Mouse (Mus musculus) bone marrow, adult 2 months (tissue): ENCODE results near the gene Anp32a.

ENCODE experiments used
- CTCF ChIP-seq: fragments of 200-500 bp; IDR thresholded peaks from 2 replicates; pipeline ENCODE4 v1.5.1; 2011; ENCODE audit warnings: low read length, control low read depth; ENCODE audit not compliant: control insufficient read depth, insufficient read depth
- POLR2A ChIP-seq: fragments of 200-500 bp; IDR thresholded peaks from 2 replicates; pipeline ENCODE4 v1.6.1; 2011; ENCODE audit warnings: low read depth, mild to moderate bottlenecking, control low read depth, low read length, borderline replicate concordance; ENCODE audit not compliant: control insufficient read depth

GRCm38 (mm10) chr9:62345081-62345481, 4.0 kb downstream of the Anp32a start:
- no peak for TF ChIP-seq POLR2A
- TF ChIP-seq CTCF, result no peak
